Mouse (Mus musculus) hindbrain, embryonic 14.5 days (tissue): ENCODE results near the gene 5330417H12Rik. TPM values are rescaled to one million over a fixed set of nuclear protein-coding genes. Genes with fewer than 3 reads are reported as not detected.
A peak's percentile ranks its signal among the peaks of the same experiment; 100 is the strongest.

ENCODE experiments used
- ATAC-seq: fragments of 200-750 bp; cut with Nextera tagmentation; 2 replicates; pipeline ENCODE4 v1.8.0; 2017; ENCODE audit warnings: moderate number of reproducible peaks, mild to moderate bottlenecking, moderate TSS enrichment, moderate library complexity; ENCODE audit not compliant: low FRiP score
- DNase-seq: peaks from one replicate; pipeline ENCODE4 v3.0.0-alpha.2; 2015; ENCODE audit warnings: low spot score
- H3K27ac ChIP-seq: fragments of 300-500 bp; sonication (generic); 2 replicates; pipeline ENCODE4 v1.5.1; 2014; ENCODE audit warnings: mild to moderate bottlenecking, moderate library complexity
- H3K27me3 ChIP-seq: fragments of 300-500 bp; sonication (generic); 2 replicates; pipeline ENCODE4 v1.6.1; 2014; ENCODE audit warnings: mild to moderate bottlenecking, low read length, mixed read lengths; ENCODE audit not compliant: control insufficient read depth, insufficient read depth
- H3K36me3 ChIP-seq: fragments of 300-500 bp; sonication (generic); replicated peaks from 2 replicates; pipeline ENCODE4 v1.6.1; 2014; ENCODE audit not compliant: control insufficient read depth, insufficient read depth
- H3K4me1 ChIP-seq: fragments of 300-500 bp; sonication (generic); replicated peaks from 2 replicates; pipeline ENCODE4 v1.6.1; 2014; ENCODE audit warnings: antibody characterized with exemption, low read length, mixed read lengths; ENCODE audit not compliant: control insufficient read depth, insufficient read depth
- H3K4me2 ChIP-seq: fragments of 300-500 bp; sonication (generic); replicated peaks from 2 replicates; pipeline ENCODE4 v1.6.1; 2014; ENCODE audit warnings: mild to moderate bottlenecking, moderate library complexity
- H3K4me3 ChIP-seq: fragments of 300-500 bp; sonication (generic); replicated peaks from 2 replicates; pipeline ENCODE4 v1.5.1; 2014; ENCODE audit warnings: mild to moderate bottlenecking, low read length
- H3K9ac ChIP-seq: fragments of 300-500 bp; sonication (generic); 2 replicates; pipeline ENCODE4 v1.6.1; 2014
- H3K9me3 ChIP-seq: fragments of 300-500 bp; sonication (generic); 2 replicates; pipeline ENCODE4 v1.6.1; 2016; ENCODE audit warnings: low read length; ENCODE audit not compliant: control insufficient read depth
- WGBS: fragments of 180-500 bp; shearing (Covaris S2); extraction: QIAGEN DNeasy Blood & Tissue Kit; methylation state at CpG from one replicate; pipeline ENCODE4 v1.1.7; 2014; 5-methylcytosine and 5-hydroxymethylcytosine counted together
- polyA plus RNA-seq: library from polyadenylated mRNA; unstranded; fragments of >200 nt; fragmentation: Nextera tagmentation; extraction: Ambion mirVana; gene quantifications from 2 replicates; pipeline ENCODE4 v1.2.1, GENCODE M21; 2014

The 5330417H12Rik gene
- polyA plus RNA-seq, 1 experiment from 2014 or later, result not detected

GRCm38 (mm10) chr7:107661189-107661842 lies 36.4 kb upstream of the 5330417H12Rik start:
- Histone ChIP-seq H3K4me3 (no peak overlapping the region), H3K36me3 (no peaks in the 10 kb centered on the region), H3K9me3 (no peaks in the 10 kb centered on the region), H3K27ac (no peak overlapping the region), H3K4me1 (peaks cover 18% of the 10 kb centered on the region), H3K27me3 (no peaks in the 10 kb centered on the region), H3K4me2 (no peak overlapping the region), H3K9ac (no peak overlapping the region)
- WGBS, result 15% methylated on average over 8 of the region's 8 CpGs
- ATAC-seq (peak; percentile 77), DNase-seq (peak; percentile 89)

GRCm38 (mm10) chr7:107659186-107659918 lies 34.4 kb upstream of the 5330417H12Rik start:
- Histone ChIP-seq H3K4me1 (no peaks in the 10 kb centered on the region), H3K27ac (no peak overlapping the region), H3K4me2 (no peak overlapping the region), H3K27me3 (no peaks in the 10 kb centered on the region), H3K9me3 (no peaks in the 10 kb centered on the region), H3K4me3 (no peak overlapping the region), H3K36me3 (no peaks in the 10 kb centered on the region), H3K9ac (no peak overlapping the region)
- WGBS, result 89% methylated on average over 8 of the region's 8 CpGs
- no peak for ATAC-seq
- DNase-seq, result no peak

GRCm38 (mm10) chr7:107656451-107656850 lies 31.5 kb upstream of the 5330417H12Rik start:
- no peak overlapping the region for H3K9ac ChIP-seq
- no peak overlapping the region for H3K4me3 ChIP-seq
- no peaks in the 10 kb centered on the region for H3K27me3 ChIP-seq
- no peak overlapping the region for H3K4me2 ChIP-seq
- no peaks in the 10 kb centered on the region for H3K36me3 ChIP-seq
- WGBS, result 94% methylated on average over 6 of the region's 6 CpGs
- ATAC-seq (no peak), DNase-seq (no peak)
- H3K4me1 ChIP-seq, result no peaks in the 10 kb centered on the region
- no peaks in the 10 kb centered on the region for H3K9me3 ChIP-seq
- no peak overlapping the region for H3K27ac ChIP-seq

- WGBS, result 64% methylated on average over 1 of the region's 1 CpGs
- H3K4me3 ChIP-seq, result no peak overlapping the region
- DNase-seq (no peak), ATAC-seq (no peak)
- no peaks in the 10 kb centered on the region for H3K9me3 ChIP-seq
- no peaks in the 10 kb centered on the region for H3K27me3 ChIP-seq
- H3K27ac ChIP-seq, result no peak overlapping the region
- H3K36me3 ChIP-seq, result no peaks in the 10 kb centered on the region
- H3K9ac ChIP-seq, result no peak overlapping the region
- no peaks in the 10 kb centered on the region for H3K4me1 ChIP-seq
- H3K4me2 ChIP-seq, result no peak overlapping the region
Measured at GRCm38 (mm10) chr7:107651821-107652220, 26.9 kb upstream of the 5330417H12Rik start.

- Histone ChIP-seq H3K9me3 (no peaks in the 10 kb centered on the region), H3K4me2 (no peak overlapping the region), H3K36me3 (no peaks in the 10 kb centered on the region), H3K27me3 (no peaks in the 10 kb centered on the region), H3K4me1 (no peaks in the 10 kb centered on the region), H3K27ac (no peak overlapping the region), H3K9ac (no peak overlapping the region), H3K4me3 (no peak overlapping the region)
- DNase-seq (no peak), ATAC-seq (no peak)
- 80% methylated on average over 7 of the region's 7 CpGs for WGBS
Measured at GRCm38 (mm10) chr7:107649990-107650389, 25.0 kb upstream of the 5330417H12Rik start.

GRCm38 (mm10) chr7:107648937-107649688 lies 24.2 kb upstream of the 5330417H12Rik start:
- Histone ChIP-seq H3K9me3 (no peaks in the 10 kb centered on the region), H3K27ac (no peak overlapping the region), H3K4me1 (no peaks in the 10 kb centered on the region), H3K27me3 (no peaks in the 10 kb centered on the region), H3K36me3 (no peaks in the 10 kb centered on the region), H3K4me2 (no peak overlapping the region), H3K9ac (no peak overlapping the region), H3K4me3 (no peak overlapping the region)
- DNase-seq (no peak), ATAC-seq (no peak)
- WGBS, result 85% methylated on average over 12 of the region's 12 CpGs

GRCm38 (mm10) chr7:107644987-107645386 lies 20.0 kb upstream of the 5330417H12Rik start:
- Histone ChIP-seq H3K27ac (no peak overlapping the region), H3K27me3 (no peaks in the 10 kb centered on the region), H3K4me3 (no peak overlapping the region), H3K36me3 (no peaks in the 10 kb centered on the region), H3K9ac (no peak overlapping the region), H3K9me3 (no peaks in the 10 kb centered on the region), H3K4me1 (no peaks in the 10 kb centered on the region), H3K4me2 (no peak overlapping the region)
- DNase-seq (no peak), ATAC-seq (no peak)
- 89% methylated on average over 2 of the region's 2 CpGs for WGBS

GRCm38 (mm10) chr7:107642586-107643275 lies 17.8 kb upstream of the 5330417H12Rik start:
- no peak overlapping the region for H3K27ac ChIP-seq
- no peaks in the 10 kb centered on the region for H3K36me3 ChIP-seq
- no peaks in the 10 kb centered on the region for H3K9me3 ChIP-seq
- H3K4me1 ChIP-seq, result no peaks in the 10 kb centered on the region
- no peak overlapping the region for H3K9ac ChIP-seq
- no peak overlapping the region for H3K4me2 ChIP-seq
- no peaks in the 10 kb centered on the region for H3K27me3 ChIP-seq
- ATAC-seq, result peak; percentile 56
- no peak overlapping the region for H3K4me3 ChIP-seq
- no peak for DNase-seq
- WGBS, result 70% methylated on average over 7 of the region's 7 CpGs

- Histone ChIP-seq H3K4me3 (no peak overlapping the region), H3K27me3 (no peaks in the 10 kb centered on the region), H3K4me1 (no peaks in the 10 kb centered on the region), H3K9me3 (no peaks in the 10 kb centered on the region), H3K4me2 (no peak overlapping the region), H3K9ac (no peak overlapping the region), H3K36me3 (no peaks in the 10 kb centered on the region), H3K27ac (no peak overlapping the region)
- ATAC-seq, result no peak
- no peak for DNase-seq
- 88% methylated on average over 5 of the region's 5 CpGs for WGBS
Measured at GRCm38 (mm10) chr7:107638026-107638425, 13.1 kb upstream of the 5330417H12Rik start.
